Mouse (Mus musculus) ES-E14 (cell line): ENCODE results near the gene Olfr642. TPM values are rescaled to one million over a fixed set of nuclear protein-coding genes. Genes with fewer than 3 reads are reported as not detected.

Source experiments
- DNase-seq: peaks from one replicate; pipeline ENCODE4 v3.0.0-alpha.2; 2013; ENCODE audit warnings: low read depth, low spot score
- H3K27ac ChIP-seq: 2 replicates; pipeline ENCODE4 v1.5.1; 2012; ENCODE audit warnings: low read depth, mild to moderate bottlenecking, low read length, moderate library complexity, mixed read lengths; ENCODE audit not compliant: poor library complexity, insufficient read depth, severe bottlenecking
- H3K36me3 ChIP-seq: 2 replicates; pipeline ENCODE4 v1.6.1; 2012; ENCODE audit warnings: mild to moderate bottlenecking, low read length, moderate library complexity, mixed read lengths; ENCODE audit not compliant: control insufficient read depth, poor library complexity, insufficient read depth, severe bottlenecking
- H3K4me1 ChIP-seq, 2 experiments: fragments of 150-350 bp in 1 of 2; sonication (generic) in 1 of 2; 2 replicates each; pipeline ENCODE4 v1.6.1; 2012; ENCODE audit warnings: low read length in 2 of 2, mild to moderate bottlenecking in 1 of 2, mixed read lengths in 1 of 2; ENCODE audit not compliant: control insufficient read depth in 2 of 2, insufficient read depth in 2 of 2, poor library complexity in 1 of 2
- H3K4me3 ChIP-seq, 2 experiments: fragments of 150-350 bp in 1 of 2; sonication (generic) in 1 of 2; 2 replicates each; pipeline ENCODE4 v1.5.1; 2012; ENCODE audit warnings: low read length in 2 of 2, low read depth in 1 of 2, mild to moderate bottlenecking in 1 of 2, mixed read lengths in 1 of 2; ENCODE audit not compliant: insufficient read depth in 1 of 2, poor library complexity in 1 of 2, severe bottlenecking in 1 of 2
- H3K9ac ChIP-seq: 2 replicates; pipeline ENCODE4 v1.6.1; 2012; ENCODE audit warnings: low read depth, mild to moderate bottlenecking, low read length, mixed read lengths; ENCODE audit not compliant: poor library complexity, insufficient read depth, severe bottlenecking
- H3K9me3 ChIP-seq: fragments of 150-350 bp; sonication (generic); 2 replicates; pipeline ENCODE4 v1.6.1; 2012; ENCODE audit warnings: low read depth, mild to moderate bottlenecking, low read length; ENCODE audit not compliant: control insufficient read depth, insufficient read depth
- CHD2 ChIP-seq: IDR thresholded peaks from 2 replicates; pipeline ENCODE4 v1.6.1; 2014; ENCODE audit warnings: mild to moderate bottlenecking, low read depth, low read length, inconsistent platforms
- HCFC1 ChIP-seq: IDR thresholded peaks from 2 replicates; pipeline ENCODE4 v1.6.1; 2012; ENCODE audit warnings: low read length, inconsistent platforms, borderline replicate concordance; ENCODE audit not compliant: insufficient read depth
- MAFK ChIP-seq: IDR thresholded peaks from 2 replicates; pipeline ENCODE4 v1.6.1; 2014; ENCODE audit warnings: mild to moderate bottlenecking, low read depth, low read length, inconsistent platforms; ENCODE audit not compliant: insufficient read depth
- ZC3H11A ChIP-seq: IDR thresholded peaks from 2 replicates; pipeline ENCODE4 v1.6.1; 2012; ENCODE audit warnings: low read depth, mild to moderate bottlenecking, inconsistent platforms, low read length, borderline replicate concordance
- ZNF384 ChIP-seq: IDR thresholded peaks from 2 replicates; pipeline ENCODE4 v1.6.1; 2012; ENCODE audit warnings: low read depth, low read length, inconsistent platforms
- in situ Hi-C, 2 experiments: fragments of 600-800 bp; cut with MboI; formaldehyde crosslinking; loops; one replicate each; pipeline ENCODE4 v1.15.1; 2025; ENCODE audit warnings: low sequenced_read_pairs in 2 of 2, inconsistent platforms in 1 of 2; ENCODE audit not compliant: unreplicated experiment in 2 of 2
- total RNA-seq: library from RNA; depleted of rRNA; stranded (reverse); fragments of 300-350 nt; gene quantifications from 2 replicates; pipeline ENCODE4 v1.2.3, GENCODE M21; 2012; rRNA removed

The Olfr642 gene
- total RNA-seq: not detected in 2 replicates

- H3K36me3 ChIP-seq: no peaks in the 10 kb centered on the region
- no peaks in the 10 kb centered on the region for H3K9me3 ChIP-seq
- H3K4me1 ChIP-seq: no peaks in the 10 kb centered on the region
- no peak for DNase-seq
- in situ Hi-C loops: no loop called here
- H3K4me3 ChIP-seq: no peak within 1 kb of the TSS
- no peak within 1 kb of the TSS for H3K27ac ChIP-seq
- H3K9ac ChIP-seq: no peak within 1 kb of the TSS
- TF ChIP-seq CHD2: no peak
Measured at GRCm38 (mm10) chr7:104052566-104052965, at the start of gene Olfr642. TSS of gene Olfr642 (minus strand) at chr7:104052666.

- Histone ChIP-seq H3K9me3 (no peaks in the 10 kb centered on the region), H3K27ac (no peak within 1 kb of the TSS), H3K4me1 (no peaks in the 10 kb centered on the region), H3K36me3 (no peaks in the 10 kb centered on the region), H3K4me3 (no peak within 1 kb of the TSS), H3K9ac (no peak within 1 kb of the TSS)
- in situ Hi-C loops: no loop called here
- TF ChIP-seq CHD2 (no peak), HCFC1 (no peak), ZC3H11A (no peak), MAFK (no peak), ZNF384 (no peak)
- no peak for DNase-seq
Measured at GRCm38 (mm10) chr7:104085365-104085764, 32.9 kb upstream of the Olfr642 start, which contains the start of gene Olfr645. TSS of gene Olfr645 (minus strand) at chr7:104085465.

- Histone ChIP-seq H3K27ac (no peak within 1 kb of the TSS), H3K9ac (no peak within 1 kb of the TSS), H3K9me3 (no peaks in the 10 kb centered on the region), H3K36me3 (no peaks in the 10 kb centered on the region), H3K4me3 (no peak within 1 kb of the TSS), H3K4me1 (no peaks in the 10 kb centered on the region)
- DNase-seq: no peak
- in situ Hi-C loops: no loop called here
- TF ChIP-seq HCFC1: no peak
- TF ChIP-seq ZNF384: no peak
- TF ChIP-seq ZC3H11A: no peak
- TF ChIP-seq CHD2: no peak
- no peak for TF ChIP-seq MAFK
Measured at GRCm38 (mm10) chr7:104071769-104072168, 19.3 kb upstream of the Olfr642 start, which contains the start of gene Olfr644. TSS of gene Olfr644 (minus strand) at chr7:104071869.

GRCm38 (mm10) chr7:104061345-104061744 lies 8.9 kb upstream of the Olfr642 start, which contains the start of gene 4930516K23Rik:
TSS of gene 4930516K23Rik (minus strand) at chr7:104061445.
- H3K9ac ChIP-seq: no peak within 1 kb of the TSS
- no peaks in the 10 kb centered on the region for H3K9me3 ChIP-seq
- TF ChIP-seq ZC3H11A (no peak), MAFK (no peak), HCFC1 (no peak), ZNF384 (no peak)
- H3K4me1 ChIP-seq: no peaks in the 10 kb centered on the region
- no peaks in the 10 kb centered on the region for H3K36me3 ChIP-seq
- H3K27ac ChIP-seq: no peak within 1 kb of the TSS
- H3K4me3 ChIP-seq: no peak within 1 kb of the TSS
- DNase-seq: no peak
- in situ Hi-C loops: no loop called here

- in situ Hi-C loops: no loop called here
- DNase-seq: no peak
- Histone ChIP-seq H3K27ac (no peak overlapping the region), H3K4me1 (no peaks in the 10 kb centered on the region), H3K4me3 (no peak overlapping the region), H3K36me3 (no peaks in the 10 kb centered on the region), H3K9ac (no peak overlapping the region), H3K9me3 (no peaks in the 10 kb centered on the region)
- TF ChIP-seq CHD2 (no peak), HCFC1 (no peak), ZNF384 (no peak), MAFK (no peak), ZC3H11A (no peak)
Measured at GRCm38 (mm10) chr7:104059215-104059614, 6.7 kb upstream of the Olfr642 start.
